Comparison of ENCODE assay signal across 9 mouse cellular contexts in genomic region chr2:27703852-27704640, GRCm38 (mm10). TPM values are rescaled to one million over a fixed set of nuclear protein-coding genes. Genes with fewer than 3 reads are reported as not detected.
DNase-seq lines count a peak whose midpoint lies in the region; ATAC-seq and TF ChIP-seq lines count a peak whose summit lies in the region.
"Had no signal": no experiment of that assay in that cellular context is flagged by ENCODE, and none has a peak within 500 bp of the region (broad histone marks: within the 10 kb centered on the region; RNA-seq: fewer than 3 reads in every experiment).

No protein-coding gene starts in this region.

- H3K36me3 ChIP-seq in lung, embryonic 14.5 days (ENCODE audit: insufficient read depth): no peaks in the 10 kb centered on the region
- no peaks in the 10 kb centered on the region for H3K36me3 ChIP-seq in liver, embryonic 11.5 days (ENCODE audit: control insufficient read depth, insufficient read depth, low read length)
- no peaks in the 10 kb centered on the region for H3K36me3 ChIP-seq in stomach, embryonic 16.5 days (ENCODE audit: control insufficient read depth, insufficient read depth, low read length)

- no peak for DNase-seq in lung, embryonic 14.5 days
- no peak for DNase-seq in lung, adult 2 months
- DNase-seq in gastrocnemius, postnatal 36 days: peak; percentile 40 to 57
- DNase-seq in liver, embryonic 11.5 days (ENCODE audit: low spot score): no peak
- DNase-seq in embryo, embryonic 9.5 days (ENCODE audit: extremely low spot score): no peak
- DNase-seq in left cerebral cortex, adult 2 months (ENCODE audit: extremely low spot score in 1 of 2, low spot score in 2 of 2): no peak
- no peak for DNase-seq in frontal cortex, postnatal 25 days (ENCODE audit: low spot score in 2 of 2)

- WGBS in lung, embryonic 14.5 days: 49% methylated on average over 9 of the region's 9 CpGs
- 29% methylated on average over 9 of the region's 9 CpGs for WGBS in lung, adult 2 months
- 44% methylated on average over 9 of the region's 9 CpGs for WGBS in liver, embryonic 11.5 days
- WGBS in stomach, embryonic 16.5 days: 54% methylated on average over 9 of the region's 9 CpGs

- H3K4me3 ChIP-seq in lung, embryonic 14.5 days (ENCODE audit: low read depth, low read length): no peak overlapping the region
- no peak overlapping the region for H3K4me3 ChIP-seq in lung, adult 2 months (replicated peaks; ENCODE audit: extremely low read depth, low read depth, low read length)
- no peak overlapping the region for H3K4me3 ChIP-seq in liver, embryonic 11.5 days (ENCODE audit: low read depth, low read length)
- H3K4me3 ChIP-seq in stomach, embryonic 16.5 days (replicated peaks; ENCODE audit: low read length): no peak overlapping the region
- H3K4me3 ChIP-seq in left cerebral cortex, adult 2 months: no peak overlapping the region

- ATAC-seq in lung, embryonic 14.5 days (ENCODE audit: insufficient read depth): no peak
- ATAC-seq in liver, embryonic 11.5 days (replicated peaks; ENCODE audit: low FRiP score): no peak; the same call in 1 of the 2 replicates
- ATAC-seq in stomach, embryonic 16.5 days (ENCODE audit: insufficient read depth, low FRiP score): no peak
- ATAC-seq: Patski had no signal

- TF ChIP-seq POLR2A in lung, adult 2 months (IDR thresholded peaks at IDR 0.05; ENCODE audit: borderline replicate concordance, extremely low read depth, low read depth, low read length): no peak

- no peaks in the 10 kb centered on the region for H3K27me3 ChIP-seq in lung, embryonic 14.5 days (ENCODE audit: insufficient read depth, low read length)
- H3K27me3 ChIP-seq in liver, embryonic 11.5 days (replicated peaks; ENCODE audit: control insufficient read depth, insufficient read depth, low read length): no peaks in the 10 kb centered on the region
- H3K27me3 ChIP-seq in stomach, embryonic 16.5 days (ENCODE audit: control insufficient read depth, insufficient read depth, low read length): no peaks in the 10 kb centered on the region
- H3K27me3 ChIP-seq: Patski had no signal

- H3K4me1 ChIP-seq in lung, embryonic 14.5 days (ENCODE audit: insufficient read depth): peaks cover 30% of the 10 kb centered on the region
- H3K4me1 ChIP-seq in lung, adult 2 months (ENCODE audit: control insufficient read depth, insufficient read depth, low read length): peaks cover 33% of the 10 kb centered on the region
- peaks cover 53% of the 10 kb centered on the region for H3K4me1 ChIP-seq in liver, embryonic 11.5 days (replicated peaks; ENCODE audit: control insufficient read depth, insufficient read depth, low read length)
- H3K4me1 ChIP-seq in stomach, embryonic 16.5 days (ENCODE audit: control insufficient read depth, insufficient read depth, low read length): peaks cover 58% of the 10 kb centered on the region

- no peaks in the 10 kb centered on the region for H3K9me3 ChIP-seq in lung, embryonic 14.5 days (ENCODE audit: low read depth, low read length)
- no peaks in the 10 kb centered on the region for H3K9me3 ChIP-seq in liver, embryonic 11.5 days (ENCODE audit: control insufficient read depth, low read length)
- H3K9me3 ChIP-seq in stomach, embryonic 16.5 days (replicated peaks; ENCODE audit: control insufficient read depth, low read length): no peaks in the 10 kb centered on the region

- H3K9ac ChIP-seq in lung, embryonic 14.5 days: no peak overlapping the region
- no peak overlapping the region for H3K9ac ChIP-seq in liver, embryonic 11.5 days (ENCODE audit: low read depth, low read length)
- H3K9ac ChIP-seq in stomach, embryonic 16.5 days (ENCODE audit: low read length): peak overlapping the region; percentile 51

- H3K27ac ChIP-seq in lung, embryonic 14.5 days (ENCODE audit: low read depth): no peak overlapping the region; the same call in 1 of the 2 replicates
- H3K27ac ChIP-seq in liver, embryonic 11.5 days (ENCODE audit: low read depth, low read length): peak overlapping the region; percentile 30; the same call in 1 of the 2 replicates
- peak overlapping the region; percentile 88 for H3K27ac ChIP-seq in stomach, embryonic 16.5 days (ENCODE audit: low read length)
- no peak overlapping the region for H3K27ac ChIP-seq in left cerebral cortex, adult 2 months

- intact Hi-C loops in gastrocnemius, postnatal 36 days (cut with DNase I): no loop called here
- intact Hi-C loops in left cerebral cortex, adult 2 months (cut with DNase I): no loop called here

- TF ChIP-seq CTCF in lung, embryonic 14.5 days (IDR thresholded peaks at IDR 0.05; ENCODE audit: low read depth): peak; percentile 37; the same call in 1 of the 2 replicates
- TF ChIP-seq CTCF in lung, adult 2 months (IDR thresholded peaks at IDR 0.05; ENCODE audit: insufficient read depth, low read length): no peak
- TF ChIP-seq CTCF in left cerebral cortex, adult 2 months (IDR thresholded peaks at IDR 0.05): no peak

- H3K4me2 ChIP-seq in lung, embryonic 14.5 days: no peak overlapping the region
- peak overlapping the region; percentile 60 for H3K4me2 ChIP-seq in liver, embryonic 11.5 days
- H3K4me2 ChIP-seq in stomach, embryonic 16.5 days (ENCODE audit: low read depth, low read length): 0 out of 2 replicates have a peak overlapping the region, but pooled peaks have one; percentile 17

RNA-seq across cellular contexts. Expression of gene Rxra, which starts 27.8 kb away (rescaled TPM):
- polyA plus RNA-seq in lung, embryonic 14.5 days (2014; fragmentation: Nextera tagmentation; extraction: Ambion mirVana): 9.1 and 10.3 TPM in 2 replicates
- polyA plus RNA-seq in lung, adult 2 months (2012; rRNA removed): 71.3 and 81.8 TPM in 2 replicates
- total RNA-seq in gastrocnemius, postnatal 36 days (2021): 100 to 1,000 TPM in 1 of 2 experiments, 10 to 100 TPM in 1; 95.6 to 103 TPM
- 5.2 and 5.5 TPM in 2 replicates for polyA plus RNA-seq in liver, embryonic 11.5 days (2014; fragmentation: Nextera tagmentation; extraction: Ambion mirVana)
- polyA plus RNA-seq in stomach, embryonic 16.5 days (2015; fragmentation: Nextera tagmentation; extraction: Ambion mirVana): 11.9 and 12.4 TPM in 2 replicates
- 10 to 100 TPM; 24.4 to 25.4 TPM for total RNA-seq in left cerebral cortex, adult 2 months (2021)

Comparison
In these comparisons a context has a peak if more than half of its experiments do, and no peak if none do; other contexts are left out.
1. DNase-seq: peak in gastrocnemius, postnatal 36 days (2 of 2); none in lung, embryonic 14.5 days (single experiment), lung, adult 2 months (single experiment), liver, embryonic 11.5 days (single experiment), embryo, embryonic 9.5 days (single experiment), left cerebral cortex, adult 2 months (0 of 2) and frontal cortex, postnatal 25 days (0 of 2).
2. H3K27ac ChIP-seq: peak in liver, embryonic 11.5 days (single experiment) and stomach, embryonic 16.5 days (single experiment); none in lung, embryonic 14.5 days (single experiment) and left cerebral cortex, adult 2 months (single experiment).